Mouse (Mus musculus): ENCODE results near the gene Syn3. TPM values are rescaled to one million over a fixed set of nuclear protein-coding genes. Genes with fewer than 3 reads are reported as not detected.
"Not testable (repeated sequence)": the region's sequence is repeated elsewhere in the genome, so short reads cannot be mapped to it uniquely, and the experiment has no call there.

Gene Syn3
- total RNA-seq, 2 experiments from 2014 or later = 5.0 to 6.8 TPM

DNA sequence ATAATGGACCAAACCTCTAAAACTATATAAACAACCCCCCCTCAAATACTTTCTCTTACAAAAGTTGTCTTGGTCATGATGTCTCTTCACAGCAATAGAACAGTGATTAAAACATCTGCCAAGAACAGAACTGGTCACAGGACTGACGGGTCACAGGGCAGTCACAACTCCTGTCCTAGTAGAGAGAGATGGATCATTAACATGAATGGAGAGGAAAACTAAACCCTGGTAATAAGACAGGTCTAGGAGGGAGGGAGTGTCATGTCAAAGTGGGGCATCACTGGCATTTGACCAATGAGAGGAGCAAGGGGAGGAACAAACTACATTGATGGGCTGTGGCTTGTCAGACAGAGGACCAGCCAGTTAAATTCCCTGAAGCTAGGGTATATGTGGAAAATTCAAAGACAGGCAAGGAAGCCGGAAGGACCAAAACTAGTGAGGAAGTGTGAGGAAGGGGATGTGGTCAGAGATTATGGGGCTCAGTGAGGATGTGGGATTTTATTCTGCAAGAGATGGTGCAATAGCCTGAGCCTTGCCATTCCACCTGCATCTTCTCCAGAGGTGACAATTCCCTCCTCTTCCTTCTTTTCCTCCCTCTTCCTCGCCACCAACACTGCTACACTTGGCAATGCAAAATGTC is 76.8 kb downstream of the Syn3 start:
- no peak for DNase-seq (ENCODE audit: low spot score in 2 of 2)

DNA sequence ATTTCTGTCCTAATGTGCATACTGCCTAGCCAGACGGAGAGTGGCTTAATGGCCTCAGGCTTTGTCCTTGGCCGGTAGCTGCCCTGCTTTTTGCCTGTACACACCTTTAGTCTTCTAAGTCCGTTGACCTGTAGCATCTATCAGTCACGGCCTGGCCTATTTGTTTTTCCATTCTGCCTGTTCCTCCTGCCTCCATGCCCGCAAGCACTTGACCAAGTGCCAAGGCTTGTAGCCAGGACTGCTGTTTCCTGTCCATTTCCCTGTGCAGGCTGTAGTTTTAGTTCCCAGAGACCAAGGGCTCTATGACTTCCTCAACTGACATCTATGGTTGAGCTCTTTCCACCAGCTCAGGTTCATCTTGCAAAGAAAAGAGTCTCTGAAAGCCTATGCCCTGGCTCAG is 79.8 kb downstream of the Syn3 start:
- no peak for DNase-seq (ENCODE audit: low spot score in 2 of 2)

DNA sequence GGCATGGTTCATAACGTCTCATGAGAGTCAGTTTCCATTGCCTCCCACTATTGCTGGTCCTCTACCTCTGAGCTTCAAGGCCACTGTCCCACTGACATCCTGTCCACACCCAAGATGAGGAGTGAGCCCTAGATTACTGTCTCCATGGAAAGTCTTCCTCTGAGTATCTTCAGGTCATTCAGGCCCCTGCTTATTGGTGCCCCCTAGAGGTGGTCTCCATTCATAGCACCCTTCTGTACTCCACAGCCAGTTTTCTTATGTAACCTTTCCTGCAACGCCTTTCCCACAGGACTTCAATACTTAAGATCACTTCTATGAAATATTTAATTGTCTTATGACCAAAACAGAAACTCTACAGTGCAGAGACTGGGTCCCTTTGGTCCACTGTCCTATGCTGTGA is 80.4 kb downstream of the Syn3 start:
- DNase-seq (ENCODE audit: low spot score in 2 of 2) = no peak

DNA sequence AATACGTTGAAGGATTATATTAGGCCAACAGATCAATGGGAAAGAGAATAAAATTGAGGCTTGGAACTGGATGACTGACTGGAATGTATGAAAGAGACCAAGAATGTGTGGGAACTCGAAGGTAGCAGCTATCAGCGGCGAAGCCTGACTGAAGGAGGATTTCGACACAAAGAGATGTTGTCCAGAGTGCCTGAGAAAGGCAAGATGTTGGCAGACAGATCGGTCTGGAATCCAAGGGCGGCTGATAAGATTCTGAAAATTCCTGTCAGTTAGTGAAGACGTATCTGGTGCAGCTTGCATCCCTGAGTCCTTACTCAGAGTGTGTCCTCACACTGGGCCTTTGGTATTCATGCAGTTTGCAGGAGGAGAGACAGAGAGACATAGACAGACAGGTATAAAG is 81.9 kb downstream of the Syn3 start:
- no peak for DNase-seq (ENCODE audit: low spot score in 2 of 2)

DNA sequence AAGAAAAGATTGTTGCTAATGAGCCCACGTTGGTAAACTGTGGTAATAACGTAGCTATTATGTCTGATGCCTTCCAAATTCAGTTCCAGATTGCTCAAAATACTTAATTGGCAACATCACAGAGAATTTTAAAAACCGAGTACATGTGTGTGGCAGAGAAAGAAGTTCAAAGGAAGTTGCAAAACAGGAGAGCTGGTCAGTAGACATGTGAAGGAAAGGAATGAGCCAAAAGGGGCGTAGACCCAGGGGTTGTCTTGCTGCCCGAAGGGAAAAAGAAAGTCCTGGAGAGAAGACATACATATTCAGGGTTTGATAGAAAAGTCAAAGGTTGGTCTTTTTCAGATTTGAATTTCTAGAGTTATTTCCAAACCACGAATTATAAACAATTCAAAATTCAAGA is 87.8 kb downstream of the Syn3 start:
- no peak for DNase-seq (ENCODE audit: low spot score in 2 of 2)

DNA sequence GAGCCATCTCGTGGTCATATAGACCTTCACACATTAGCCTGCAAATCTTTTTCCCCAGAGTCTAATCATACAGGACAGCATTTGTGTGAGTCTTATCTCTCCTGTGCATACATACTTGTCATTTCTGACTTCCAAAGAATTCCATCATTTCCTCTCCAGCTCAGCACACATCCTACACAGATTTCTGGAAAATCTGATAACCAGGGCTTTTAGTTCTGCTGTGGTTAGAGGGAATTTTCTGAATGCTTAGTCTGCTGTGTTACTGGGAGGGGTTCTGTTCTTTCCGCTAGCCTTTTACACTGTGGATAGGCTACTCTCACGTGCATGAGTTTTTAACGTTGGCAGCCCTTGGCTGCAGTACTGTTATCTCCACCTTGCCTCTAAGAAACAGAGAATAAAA is 91.7 kb downstream of the Syn3 start:
- DNase-seq (ENCODE audit: low spot score in 2 of 2) = no peak

DNA sequence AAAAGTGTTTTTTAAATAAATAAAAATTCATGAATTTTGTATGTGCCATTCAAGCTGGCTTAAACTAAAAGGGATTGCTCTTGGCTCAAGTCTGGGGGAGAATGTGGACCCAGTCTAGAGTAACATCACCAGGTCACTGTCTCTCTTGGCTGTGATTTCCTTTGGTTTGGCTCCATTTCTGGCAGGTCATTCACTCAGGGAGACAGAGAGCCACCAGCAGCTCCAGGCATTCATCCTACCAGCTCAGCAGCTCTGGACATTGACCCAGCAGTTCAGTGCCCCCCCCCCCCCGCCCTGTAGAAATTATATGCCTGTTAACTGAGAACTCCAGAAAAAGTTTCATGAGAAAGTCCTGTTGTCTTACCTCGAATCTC is 100.4 kb downstream of the Syn3 start:
- DNase-seq (ENCODE audit: low spot score in 2 of 2) = no peak

DNA sequence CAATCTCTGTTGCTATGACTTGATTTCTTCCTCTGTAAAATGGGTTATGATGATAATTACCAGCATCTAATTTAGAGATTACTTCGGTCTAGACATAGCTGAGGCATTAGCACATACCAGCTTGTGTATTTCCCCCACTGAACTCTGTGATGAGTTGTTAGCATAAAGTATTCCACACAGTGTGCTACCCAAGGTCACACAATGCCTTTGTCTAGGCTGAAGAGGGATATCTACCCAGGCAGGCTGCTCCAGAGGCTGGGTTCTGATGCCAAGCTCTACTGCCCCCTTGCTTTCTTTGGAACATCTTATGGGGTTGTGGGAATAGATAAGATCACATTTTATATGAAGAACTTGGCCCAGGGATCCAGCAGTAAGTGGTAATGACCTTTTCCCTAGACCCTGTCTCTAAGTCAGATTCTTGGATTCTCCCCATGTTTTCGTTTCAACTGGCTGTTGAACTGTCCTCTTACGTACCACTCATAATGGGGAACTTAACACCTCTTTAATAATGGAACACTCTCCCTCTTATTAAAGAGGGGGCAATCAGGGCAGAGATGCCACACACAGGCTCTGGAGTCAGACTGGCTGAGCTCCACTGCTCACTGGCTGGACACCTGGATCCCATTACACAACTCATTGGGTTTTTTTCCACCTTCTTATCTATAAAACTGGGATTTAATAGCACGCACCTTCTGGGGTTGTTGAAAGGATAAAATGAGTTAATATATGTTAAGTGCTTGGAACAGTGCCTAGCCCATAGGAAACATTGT is 100.9 kb downstream of the Syn3 start:
- no peak for DNase-seq (ENCODE audit: low spot score in 2 of 2)

DNA sequence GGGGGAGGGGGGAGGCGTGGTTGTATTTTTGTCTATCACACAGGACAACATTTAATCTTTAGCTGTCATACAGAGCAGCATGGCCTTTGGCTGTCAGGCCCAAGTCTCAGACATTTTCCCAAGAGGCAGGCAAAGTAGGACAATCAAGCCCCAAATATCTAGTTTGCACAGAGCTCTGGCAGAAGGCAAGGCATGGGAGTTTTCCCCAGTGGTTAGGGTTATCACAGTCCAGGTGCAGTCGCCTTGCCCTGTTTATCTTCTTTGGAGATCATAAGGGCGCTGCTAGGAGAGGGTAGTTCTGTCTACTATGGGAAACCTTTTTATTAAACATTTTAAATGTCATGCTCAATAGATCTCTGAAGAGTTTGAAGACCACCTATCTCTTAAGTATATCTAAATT is 106.3 kb downstream of the Syn3 start:
- DNase-seq (ENCODE audit: low spot score in 2 of 2) = no peak

DNA sequence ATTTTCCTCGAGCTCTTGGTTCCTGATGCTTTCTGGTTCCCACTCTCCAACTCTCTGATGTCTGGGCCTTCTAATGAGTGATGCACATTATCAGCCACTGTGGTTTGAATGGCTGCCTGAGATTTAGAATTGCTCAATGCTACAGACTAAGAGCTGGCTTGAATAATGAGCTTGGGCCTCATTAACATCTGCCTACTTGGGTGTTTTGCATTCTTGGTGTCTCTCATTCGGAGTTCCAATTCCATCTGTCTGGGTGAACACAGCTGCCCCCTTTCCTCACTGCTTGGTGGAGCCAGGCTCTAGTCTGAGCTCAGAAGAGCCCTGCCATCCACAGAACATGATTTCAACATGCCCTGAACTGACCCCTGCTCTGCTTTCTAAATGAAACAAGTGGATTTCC is 108.8 kb downstream of the Syn3 start:
- no peak for DNase-seq (ENCODE audit: low spot score in 2 of 2)

DNA sequence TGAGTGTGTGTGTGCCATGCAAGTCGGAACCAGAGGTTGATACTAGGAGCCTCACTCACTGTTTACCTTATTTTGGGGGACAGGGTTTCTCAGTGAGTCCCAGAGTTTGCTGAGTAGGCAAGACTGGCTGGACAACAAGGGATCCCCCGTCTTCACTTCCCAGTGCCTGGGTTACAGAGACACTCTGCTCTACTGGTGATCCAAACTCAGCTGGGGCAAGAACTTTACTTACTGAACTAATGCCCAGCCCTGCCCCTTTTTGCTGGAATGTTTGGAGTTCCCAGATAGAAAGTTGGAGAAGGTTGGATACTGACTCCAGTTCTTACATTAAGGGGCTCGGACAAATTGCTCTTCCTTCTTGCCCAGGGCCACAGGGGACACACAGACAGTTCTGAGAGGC is 109.3 kb downstream of the Syn3 start:
- no peak for DNase-seq (ENCODE audit: low spot score in 2 of 2)

DNA sequence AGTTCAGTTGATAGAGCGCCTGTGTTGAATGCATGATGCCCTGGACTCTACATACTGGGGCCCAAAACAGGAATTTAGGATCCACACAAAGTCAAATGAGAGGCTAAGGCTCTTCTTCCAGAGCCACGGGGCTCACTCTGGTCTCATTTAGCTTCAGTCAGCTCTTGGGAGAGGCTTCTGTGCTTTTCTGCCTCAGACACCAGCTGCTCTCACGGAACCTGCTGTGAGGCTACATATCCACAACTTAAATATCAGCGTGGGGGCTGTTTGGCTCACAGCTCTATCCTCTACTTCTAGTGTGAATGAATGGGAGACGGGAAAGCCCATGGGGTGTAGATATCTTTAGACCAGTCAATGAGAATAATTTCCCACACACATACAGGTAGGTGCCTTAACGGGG is 109.9 kb downstream of the Syn3 start:
- no peak for DNase-seq (ENCODE audit: low spot score in 2 of 2)

DNA sequence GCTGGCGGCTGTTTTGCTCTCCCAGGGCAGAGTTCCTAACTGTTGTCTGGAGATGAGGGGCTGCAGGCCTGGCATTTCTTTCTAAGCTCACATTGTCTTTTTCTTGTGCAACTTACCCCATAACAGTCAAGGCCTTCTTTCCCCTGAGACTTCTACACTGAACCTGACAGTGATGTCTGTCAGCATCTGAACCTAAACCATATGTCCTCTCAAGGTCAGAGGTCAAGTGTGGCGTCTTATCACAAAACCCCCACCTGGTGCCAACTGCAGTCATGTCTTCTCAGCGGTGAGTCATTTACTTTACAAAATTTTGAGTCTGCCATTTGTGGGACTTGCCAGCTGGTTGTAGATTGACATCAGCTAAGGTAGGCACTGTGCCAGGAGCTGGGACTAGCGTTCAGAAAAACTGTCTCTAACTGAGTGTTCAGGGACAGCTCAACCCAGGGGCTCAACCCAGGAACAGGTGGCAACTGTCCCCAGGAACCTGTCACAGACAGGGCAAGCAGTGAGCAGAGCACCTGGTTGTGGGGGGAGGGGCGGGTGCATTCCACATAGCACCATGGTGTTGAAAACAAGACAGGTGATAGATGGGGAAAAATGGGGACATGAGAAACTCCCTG is 110.8 kb downstream of the Syn3 start:
- DNase-seq (ENCODE audit: low spot score in 2 of 2) = no peak

DNA sequence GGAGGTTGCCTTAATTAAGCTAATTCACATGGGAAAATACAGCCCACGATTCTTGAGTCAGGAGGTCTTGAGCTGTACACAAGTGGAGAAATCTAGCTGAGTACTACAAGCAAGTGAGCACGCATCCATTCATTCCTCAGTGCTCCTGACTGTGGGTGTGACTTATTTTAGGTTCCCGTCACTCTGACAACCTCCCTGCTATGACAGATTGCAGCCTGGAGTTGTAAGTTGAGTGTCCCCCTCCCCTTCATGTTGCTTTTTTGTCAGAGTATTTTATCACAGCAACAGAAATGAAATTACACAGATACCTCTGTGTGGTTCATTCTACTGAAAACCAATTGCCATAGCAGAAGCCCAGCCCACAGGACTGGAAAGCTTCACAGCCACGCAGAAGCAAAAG is 112.5 kb downstream of the Syn3 start:
- no peak for DNase-seq (ENCODE audit: low spot score in 2 of 2)

DNA sequence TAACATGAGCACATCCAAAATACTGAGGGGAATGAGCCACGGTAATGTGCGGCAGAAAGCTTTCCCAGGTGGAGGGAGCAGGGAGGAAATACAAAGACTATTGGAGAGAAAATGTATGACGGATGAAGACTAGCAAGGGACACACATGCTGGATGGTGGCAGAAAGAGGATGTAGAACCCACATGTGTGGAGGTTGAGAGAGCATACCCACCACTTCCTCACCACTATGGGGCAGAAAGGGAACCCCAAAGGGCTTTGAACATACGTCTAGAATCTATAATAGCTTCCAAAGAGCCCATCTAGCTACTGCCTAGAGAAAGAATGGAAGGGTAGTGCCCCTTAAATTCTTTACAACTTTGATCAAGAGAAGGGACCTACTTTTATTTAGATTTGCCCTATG is 113.0 kb downstream of the Syn3 start:
- DNase-seq (ENCODE audit: low spot score in 2 of 2) = no peak

DNA sequence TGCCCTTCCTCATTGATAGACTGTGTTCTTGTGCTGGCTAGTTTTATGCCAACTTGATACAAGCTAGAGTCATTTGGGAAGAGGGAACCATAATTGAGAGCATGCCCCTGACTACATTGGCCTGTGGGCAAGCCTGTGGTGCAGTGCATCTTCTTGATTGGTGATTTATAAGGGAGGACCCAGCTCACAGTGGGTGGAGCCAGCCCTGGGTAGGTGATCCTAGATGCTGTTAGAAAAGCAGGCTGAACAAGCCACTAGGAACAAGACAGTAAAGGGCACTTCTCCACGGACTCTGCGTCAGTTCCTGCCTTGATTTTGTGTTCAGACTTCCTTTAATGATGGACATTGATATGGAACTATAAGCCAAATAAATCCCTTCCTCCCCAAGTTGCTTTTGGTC is 114.0 kb downstream of the Syn3 start:
- no peak for DNase-seq (ENCODE audit: low spot score in 2 of 2)

DNA sequence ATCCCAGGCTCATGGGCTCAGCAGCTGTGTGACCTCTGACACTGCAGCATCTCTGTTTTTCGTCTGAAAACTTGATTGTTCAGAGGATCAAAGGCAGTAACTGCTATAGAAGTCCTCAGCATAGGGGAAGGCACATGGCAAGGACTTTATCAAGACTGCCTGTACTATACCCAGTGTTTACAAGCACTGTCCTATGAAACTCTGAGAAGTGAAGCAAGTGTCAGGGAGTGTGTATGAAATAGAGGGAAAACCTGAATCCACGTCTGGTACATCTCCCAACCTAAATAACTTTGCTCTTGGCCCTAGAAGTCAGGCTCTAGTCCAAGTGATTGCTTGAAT is 116.8 kb downstream of the Syn3 start:
- no peak for DNase-seq (ENCODE audit: low spot score in 2 of 2)

DNA sequence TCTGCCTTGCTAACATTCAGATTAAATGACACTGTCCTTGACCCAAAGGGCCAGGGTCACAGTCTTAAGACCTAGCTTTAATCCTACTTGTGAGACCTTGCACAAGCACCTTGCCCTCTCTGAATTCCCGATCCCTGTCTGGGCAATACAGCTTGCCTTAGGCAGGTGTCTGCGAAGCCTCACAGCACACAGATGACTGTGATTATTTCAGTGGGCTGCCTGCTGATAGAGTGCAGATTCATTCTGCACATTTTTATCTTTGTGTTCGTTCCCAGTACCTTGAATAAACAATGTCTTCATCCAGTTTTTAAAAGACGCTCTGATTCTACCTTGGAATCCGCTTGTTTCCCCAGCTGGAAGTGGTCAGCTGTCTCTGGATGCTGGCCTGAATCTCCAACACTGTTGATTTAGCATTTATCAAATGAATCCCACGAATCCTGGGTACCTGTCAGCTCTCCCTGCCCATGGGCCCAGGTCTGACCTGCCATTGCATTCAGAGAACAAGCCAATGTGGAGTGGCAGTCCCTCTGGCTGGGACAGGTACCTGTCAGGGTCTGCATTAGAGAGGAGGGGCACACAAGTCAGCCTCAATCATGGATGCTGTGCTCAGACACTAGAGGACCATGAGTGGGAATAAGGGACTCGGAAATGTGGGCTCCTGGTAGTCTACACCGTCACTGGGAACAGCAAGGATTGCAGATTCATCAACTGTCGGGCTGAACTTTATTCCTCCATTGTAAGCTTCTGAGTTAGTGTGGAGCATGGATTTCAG is 117.4 kb downstream of the Syn3 start:
- no peak for DNase-seq (ENCODE audit: low spot score in 2 of 2)

DNA sequence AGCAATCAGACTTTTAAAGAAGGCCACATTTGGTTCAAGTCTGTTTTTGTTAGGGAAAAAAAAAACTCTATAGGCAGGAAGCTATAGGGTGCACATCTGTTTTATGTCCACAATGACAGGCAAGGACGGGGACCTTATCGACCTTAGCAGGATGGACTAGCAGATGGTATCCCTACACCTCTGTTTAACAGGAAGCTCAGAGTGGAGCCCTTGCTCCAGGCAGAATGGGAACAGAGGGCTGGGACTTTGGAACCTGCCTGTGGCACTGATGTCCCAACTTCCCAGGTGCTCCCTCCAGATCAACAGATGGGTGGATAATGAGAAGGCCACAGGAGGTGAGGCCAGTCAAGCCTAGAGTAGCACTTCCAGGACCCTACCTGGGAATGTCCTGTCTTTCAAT is 118.1 kb downstream of the Syn3 start:
- DNase-seq (ENCODE audit: low spot score in 2 of 2) = no peak

DNA sequence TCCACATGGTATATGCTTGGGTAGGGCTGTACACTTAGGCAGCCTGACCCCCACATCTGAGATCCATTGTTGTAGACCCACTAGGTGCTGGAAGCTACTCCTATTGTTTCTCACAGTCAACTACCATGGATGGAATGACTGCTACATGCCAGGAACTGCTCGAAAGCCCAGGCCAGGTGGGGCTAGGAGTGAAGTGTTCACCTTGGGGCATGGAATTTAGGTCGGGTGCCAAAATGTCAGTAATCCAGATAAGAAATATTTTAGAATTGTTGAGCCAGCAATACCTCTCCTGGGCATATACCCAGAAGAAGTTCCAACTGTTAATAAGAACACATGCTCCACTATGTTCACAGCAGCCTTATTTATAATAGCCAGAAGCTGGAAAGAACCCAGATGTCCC is 119.9 kb downstream of the Syn3 start:
- DNase-seq (ENCODE audit: low spot score in 2 of 2) = not testable (repeated sequence)

DNA sequence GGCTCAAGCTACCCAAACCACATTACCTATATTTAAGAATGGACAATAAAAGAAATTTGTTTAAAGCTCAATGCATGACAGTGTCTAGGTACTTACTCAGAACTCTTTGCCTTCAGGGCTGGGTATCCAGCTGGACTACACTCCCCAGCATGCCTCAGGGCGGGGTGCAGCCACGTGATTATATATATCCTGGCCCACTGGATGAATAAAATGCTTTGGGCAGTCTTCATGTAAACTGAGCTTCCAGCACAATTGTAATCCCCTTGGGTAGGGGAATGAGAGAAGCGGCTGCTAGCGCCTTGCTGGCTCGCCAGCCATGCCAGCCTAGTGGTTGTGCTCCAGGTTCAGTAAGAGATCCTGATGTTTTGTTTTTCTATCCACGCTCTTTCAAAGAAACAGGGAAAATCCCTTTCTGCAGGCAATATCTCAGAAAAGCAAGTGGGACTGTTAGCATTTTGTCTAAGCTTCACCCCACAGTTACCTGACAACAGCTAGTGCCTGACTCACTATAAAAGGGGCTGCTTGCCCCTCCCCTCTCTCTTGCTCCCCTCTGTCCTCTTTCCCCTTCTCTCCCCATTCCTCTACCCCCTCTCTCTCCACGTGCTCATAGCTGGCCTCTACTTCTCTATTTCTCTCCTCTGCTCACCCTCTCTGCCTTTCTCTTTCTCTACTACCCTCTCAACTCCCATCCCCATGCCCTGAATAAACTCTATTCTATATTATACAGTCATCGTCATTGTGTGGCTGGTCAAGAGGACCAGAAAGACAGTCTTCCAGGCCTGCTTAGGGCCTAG is 122.1 kb downstream of the Syn3 start:
- DNase-seq (ENCODE audit: low spot score in 2 of 2) = no peak

All from adrenal gland, postnatal 4 days (tissue).